Mouse (Mus musculus): ENCODE results near the gene Ccnyl1.

Gene Ccnyl1

GRCm38 (mm10) chr1:64738180-64738555, 47.9 kb downstream of the Ccnyl1 start:
- no peak for DNase-seq (ENCODE audit: low spot score)

DNA sequence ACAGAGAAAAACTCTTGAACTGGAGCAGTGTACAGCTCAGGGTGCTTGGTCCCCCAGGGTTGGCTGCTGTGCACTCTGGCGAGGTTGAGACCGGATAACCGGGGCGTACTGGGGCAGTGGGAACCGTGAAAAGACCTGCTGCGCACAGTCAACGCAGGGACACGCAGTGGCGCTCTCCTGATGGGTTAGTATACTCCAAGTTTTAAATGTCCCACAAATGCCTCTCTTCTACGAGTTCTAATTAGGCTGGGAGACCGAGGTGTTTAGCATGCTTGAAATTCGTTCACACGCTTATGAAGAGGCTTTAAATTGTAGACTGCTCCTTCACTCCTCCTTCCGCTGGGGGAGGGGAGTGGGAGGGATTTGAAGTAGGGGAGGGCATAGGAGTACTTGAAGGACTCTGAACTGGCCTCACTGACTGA, 48.4 kb downstream of the Ccnyl1 start:
- peak; percentile 51 for DNase-seq (ENCODE audit: low spot score)

DNA sequence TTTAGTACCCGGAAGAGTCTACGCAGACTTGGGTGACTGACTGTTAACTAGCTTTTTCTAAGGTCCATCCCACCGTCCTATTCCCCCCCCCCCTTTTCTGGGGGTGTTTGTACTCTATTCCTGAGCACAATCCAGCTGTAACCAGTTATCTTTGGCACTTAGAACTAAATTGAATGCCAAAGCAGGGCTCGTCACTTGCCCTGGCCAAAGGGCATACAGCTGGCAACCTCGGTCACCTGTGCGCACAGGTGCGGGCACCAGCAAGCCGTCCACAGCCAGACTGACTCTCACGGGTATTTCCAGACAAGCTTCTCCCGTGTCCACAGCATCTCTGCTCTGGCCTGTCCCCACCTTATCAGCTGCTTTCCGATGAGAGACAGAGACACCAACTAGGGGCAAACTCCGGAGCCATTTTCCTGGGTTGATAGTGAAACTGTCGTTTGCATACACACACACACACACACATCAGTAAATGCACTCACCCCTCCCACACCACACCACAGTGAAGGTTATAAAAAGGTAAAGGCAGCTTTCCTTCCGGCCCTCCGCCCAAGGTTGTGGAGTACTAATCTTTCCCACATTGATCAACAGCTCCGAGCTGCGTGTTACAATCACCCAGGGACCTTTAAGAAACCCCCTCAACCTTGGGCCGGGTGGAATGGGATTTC, 52.6 kb downstream of the Ccnyl1 start:
- no peak for DNase-seq (ENCODE audit: low spot score)

DNA sequence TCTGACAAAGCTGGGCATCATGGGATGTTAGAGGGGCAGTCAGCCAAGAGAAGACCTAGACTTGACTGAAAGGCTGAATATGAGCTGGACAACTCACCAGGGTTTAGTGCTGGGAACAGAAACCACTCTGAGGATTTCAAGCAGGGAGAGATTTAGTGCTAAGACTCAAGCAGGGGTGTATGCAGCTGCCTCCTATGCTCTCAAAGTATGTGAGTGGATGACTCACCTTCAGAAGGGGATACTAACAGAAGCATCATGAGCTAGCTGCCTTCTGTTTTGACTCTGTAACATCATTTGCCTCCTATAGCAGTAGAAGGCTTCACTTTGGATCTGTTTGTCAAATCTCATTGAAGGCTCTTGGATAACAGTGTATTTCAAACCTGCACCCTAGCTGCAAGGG, 54.4 kb downstream of the Ccnyl1 start:
- DNase-seq (ENCODE audit: low spot score) = no peak

GRCm38 (mm10) chr1:64753109-64753508, 62.9 kb downstream of the Ccnyl1 start:
- no peak for DNase-seq (ENCODE audit: low spot score)

- no peak for DNase-seq (ENCODE audit: low spot score)
Measured at GRCm38 (mm10) chr1:64753668-64754067, 63.4 kb downstream of the Ccnyl1 start.

DNA sequence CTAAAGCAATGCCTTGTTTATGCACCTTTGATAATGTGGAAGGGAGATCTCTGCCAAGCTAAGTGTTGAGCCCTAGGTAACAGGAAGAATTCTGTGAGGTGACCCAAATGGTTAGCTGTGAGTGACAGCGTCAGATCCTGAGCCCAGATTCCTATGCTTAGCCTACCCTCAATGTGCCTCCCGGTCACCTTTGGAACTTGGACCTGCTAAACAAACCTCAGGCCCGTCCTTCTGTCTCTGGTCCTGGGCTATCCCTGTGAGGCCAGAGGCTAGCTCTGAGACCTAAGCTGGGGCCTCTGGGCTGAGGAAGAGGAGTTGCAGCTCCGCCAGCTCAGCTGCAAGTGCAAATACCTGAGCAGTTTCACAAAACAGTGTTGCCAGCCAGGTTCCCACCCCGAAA, 64.4 kb downstream of the Ccnyl1 start:
- no peak for DNase-seq (ENCODE audit: low spot score)

DNA sequence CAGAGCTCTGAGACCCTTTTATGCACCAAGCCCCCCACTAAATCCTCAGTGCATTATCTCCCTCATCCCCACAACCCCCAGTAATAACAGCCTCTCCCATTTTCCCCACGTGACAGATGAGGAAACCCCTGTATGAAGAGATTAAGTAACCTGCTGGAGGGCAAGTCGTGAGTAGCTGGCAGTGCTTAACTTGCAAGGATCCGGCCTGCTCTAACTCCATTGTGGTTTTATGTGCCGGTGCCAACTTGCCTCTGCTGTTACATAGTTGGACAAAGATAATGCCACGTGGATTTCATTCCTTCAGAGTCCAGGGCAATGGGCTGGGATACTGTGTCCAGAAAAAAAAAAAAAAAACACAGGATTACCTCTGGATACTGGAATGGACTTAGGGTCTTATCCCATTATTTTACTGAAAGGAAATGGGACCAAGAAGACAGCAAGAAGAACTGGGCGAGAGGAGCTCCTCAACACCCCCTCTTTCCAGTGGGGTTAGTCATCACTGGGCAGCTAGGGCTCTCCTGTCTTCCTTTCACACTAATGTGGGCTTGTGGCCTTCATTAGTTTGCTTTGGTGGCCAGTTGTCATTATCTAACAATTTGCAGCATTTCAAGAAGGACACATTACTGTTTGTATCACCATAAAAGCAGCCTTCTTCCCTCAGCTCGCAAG, 65.8 kb downstream of the Ccnyl1 start:
- no peak for DNase-seq (ENCODE audit: low spot score)

DNA sequence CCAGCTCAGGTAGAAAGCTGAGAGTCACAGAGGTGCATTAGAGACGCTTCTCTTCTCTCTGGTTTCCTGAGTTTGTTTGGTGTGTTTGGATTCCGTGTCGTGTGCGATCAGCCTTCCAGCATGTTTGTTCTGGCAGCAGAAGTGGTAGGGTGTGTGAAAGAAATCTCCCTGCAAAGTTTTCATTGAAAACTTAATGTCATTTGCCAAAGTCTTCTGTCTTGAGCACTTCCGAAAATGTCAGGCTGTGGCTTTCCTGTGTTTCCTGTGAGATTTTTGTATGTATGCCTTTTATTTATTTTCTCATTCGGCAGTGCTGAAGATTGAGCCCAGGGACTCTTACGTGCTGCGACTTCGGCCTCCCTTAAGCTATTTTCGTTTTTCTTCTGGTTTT, 66.4 kb downstream of the Ccnyl1 start:
- no peak for DNase-seq (ENCODE audit: low spot score)

DNA sequence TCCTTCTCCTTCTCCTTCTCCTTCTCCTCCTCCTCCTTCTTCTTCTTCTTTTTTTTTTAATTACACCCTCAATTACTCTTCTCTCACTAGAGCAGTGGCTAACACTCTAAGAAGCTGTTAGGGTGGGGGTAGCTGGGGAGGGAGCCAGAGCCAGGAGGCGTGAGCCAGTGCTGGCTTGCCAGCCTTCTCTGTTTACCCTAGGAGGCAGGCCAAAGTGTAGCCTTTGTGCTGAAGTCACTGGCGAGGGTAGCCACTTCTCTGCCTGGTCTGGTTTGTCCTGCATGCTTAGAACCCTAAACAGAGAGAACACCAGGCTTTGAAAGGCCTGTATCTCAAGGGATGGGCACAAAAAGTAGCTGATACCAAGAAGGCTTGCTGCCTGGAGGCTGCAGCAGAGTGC, 67.0 kb downstream of the Ccnyl1 start:
- no peak for DNase-seq (ENCODE audit: low spot score)

DNA sequence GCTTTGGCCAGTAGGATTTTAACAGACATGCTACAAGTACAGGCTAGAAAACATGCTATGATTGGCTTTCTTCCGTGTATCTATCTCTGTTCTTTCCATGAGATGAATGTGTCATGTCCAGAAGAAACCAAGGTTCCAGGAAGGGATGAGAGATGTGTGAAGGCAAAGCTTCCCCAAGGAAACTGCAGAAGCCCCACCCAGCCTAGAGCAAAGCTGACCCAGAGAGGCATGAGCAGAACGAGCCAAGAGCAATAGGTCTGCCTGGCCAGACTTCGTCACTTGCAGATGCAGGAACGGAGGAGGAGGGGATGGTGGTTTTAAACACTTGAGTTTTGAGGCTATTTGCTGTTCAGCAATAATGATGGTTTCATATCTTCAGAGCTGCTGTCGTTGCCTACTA, 67.5 kb downstream of the Ccnyl1 start:
- DNase-seq (ENCODE audit: low spot score) = no peak

DNA sequence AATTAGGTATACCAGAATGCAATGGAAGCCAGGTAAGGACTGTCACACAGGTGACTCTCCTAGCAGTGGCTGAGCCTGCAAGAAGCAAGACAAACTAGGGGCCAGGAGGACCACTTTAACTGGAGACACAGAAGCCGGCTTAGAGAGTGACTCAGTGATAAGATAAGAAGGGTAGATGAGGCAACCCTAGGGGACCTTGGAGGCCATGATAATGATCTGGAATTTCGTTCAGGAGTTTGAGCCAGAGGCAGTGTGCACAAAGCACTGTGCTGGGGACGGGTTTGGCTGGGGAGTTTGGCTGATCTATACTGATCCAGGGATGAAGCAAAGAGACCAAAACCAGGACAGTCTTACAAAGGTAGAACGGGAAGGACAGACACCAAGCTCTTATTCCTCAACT, 71.4 kb downstream of the Ccnyl1 start:
- no peak for DNase-seq (ENCODE audit: low spot score)

- no peak for DNase-seq (ENCODE audit: low spot score)
Measured at GRCm38 (mm10) chr1:64770169-64770568, 79.9 kb downstream of the Ccnyl1 start.

DNA sequence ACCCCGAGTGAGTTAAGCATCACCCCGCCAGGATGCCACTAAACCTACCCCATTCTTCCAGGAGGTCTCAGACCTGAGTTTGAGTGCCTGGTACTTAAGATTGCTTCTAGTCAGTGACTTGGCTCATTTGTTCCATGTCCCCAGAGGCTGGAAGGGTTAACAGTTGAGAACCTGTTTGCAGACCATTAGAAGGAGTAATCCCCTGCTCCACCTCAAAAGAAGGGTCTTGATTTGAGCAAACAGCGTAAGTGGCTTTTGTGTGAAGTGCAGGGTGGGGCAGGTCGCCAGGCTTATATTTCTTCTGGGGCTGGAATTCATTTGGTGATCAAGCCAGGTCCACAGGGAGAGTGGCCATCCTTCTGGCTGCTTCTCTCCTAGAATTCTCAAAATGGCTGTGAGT, 83.0 kb downstream of the Ccnyl1 start:
- DNase-seq (ENCODE audit: low spot score) = no peak
